8 mouse cellular contexts compared by ENCODE assay signal in genomic region chr14:58034567-58034966, GRCm38 (mm10). TPM values are rescaled to one million over a fixed set of nuclear protein-coding genes. Genes with fewer than 3 reads are reported as not detected.
DNase-seq lines count a peak whose midpoint lies in the region; ATAC-seq and TF ChIP-seq lines count a peak whose summit lies in the region.

No protein-coding gene starts in this region.

- TF ChIP-seq EP300 in liver, postnatal 0 days (IDR thresholded peaks at IDR 0.05; ENCODE audit: low read depth), result no peak

- no peak overlapping the region for H3K27ac ChIP-seq in liver, postnatal 0 days (ENCODE audit: low read depth)

- peak; percentile 40 to 89 for DNase-seq in adrenal gland, adult (ENCODE audit: inconsistent age in 2 of 2, low spot score in 1 of 2)
- DNase-seq in adrenal gland, postnatal 4 days (ENCODE audit: low spot score in 2 of 2), result no peak
- peak; percentile 70 for DNase-seq in 3T3-L1 (ENCODE audit: low read depth, low spot score)
- DNase-seq in brain, embryonic 14.5 days (ENCODE audit: low read depth), result peak; percentile 66
- DNase-seq in kidney, postnatal 14 days, result peak; percentile 68
- peak; percentile 42 for DNase-seq in liver, postnatal 0 days
- peak; percentile 66 for DNase-seq in right cerebral cortex, postnatal 14 days

- H3K4me2 ChIP-seq in liver, postnatal 0 days (ENCODE audit: low read depth, low read length), result no peak overlapping the region

- ATAC-seq in erythroblast, adult 5-6 weeks (replicated peaks; ENCODE audit: low FRiP score, poor library complexity, severe bottlenecking), result peak; percentile 57; the same call in 1 of the 2 replicates
- no peak for ATAC-seq in liver, postnatal 0 days

- H3K27me3 ChIP-seq in liver, postnatal 0 days (ENCODE audit: insufficient read depth, low read length), result no peaks in the 10 kb centered on the region

- no peak overlapping the region for H3K9ac ChIP-seq in liver, postnatal 0 days (replicated peaks)

- H3K9me3 ChIP-seq in liver, postnatal 0 days (ENCODE audit: low read length), result no peaks in the 10 kb centered on the region

- peak; percentile 71; the same call in 1 of the 2 replicates for TF ChIP-seq CTCF in brain, embryonic 14.5 days (IDR thresholded peaks at IDR 0.05; ENCODE audit: borderline replicate concordance, extremely low read depth, insufficient read depth, insufficient read length)
- TF ChIP-seq CTCF in liver, postnatal 0 days (IDR thresholded peaks at IDR 0.05; ENCODE audit: low read depth), result peak; percentile 78

- H3K4me1 ChIP-seq in liver, postnatal 0 days (ENCODE audit: insufficient read depth), result no peaks in the 10 kb centered on the region

- H3K36me3 ChIP-seq in liver, postnatal 0 days (replicated peaks; ENCODE audit: insufficient read depth, low read length), result no peaks in the 10 kb centered on the region

- TF ChIP-seq POLR2A in brain, embryonic 14.5 days (IDR thresholded peaks at IDR 0.05; ENCODE audit: borderline replicate concordance, extremely low read depth, insufficient read depth, insufficient read length, poor library complexity, severe bottlenecking), result no peak

- H3K4me3 ChIP-seq in liver, postnatal 0 days (ENCODE audit: low read depth, low read length), result no peak overlapping the region

- WGBS in liver, postnatal 0 days (ENCODE audit: insufficient replicate concordance), result 13% methylated on average over 8 of the region's 8 CpGs

RNA-seq across cellular contexts. Expression of gene Micu2, which starts 35.5 kb away (rescaled TPM):
- 10 to 100 TPM; 76.3 to 78.2 TPM for total RNA-seq in adrenal gland, postnatal 4 days (2021)
- 27.8 and 39.9 TPM in 2 replicates for polyA plus RNA-seq in brain, embryonic 14.5 days (2012; rRNA removed)
- total RNA-seq in erythroblast, adult 5-6 weeks (2015; ENCODE audit: low replicate concordance), result 13.8 and 15.7 TPM in 2 replicates
- 38.3 and 41.3 TPM in 2 replicates for total RNA-seq in erythroblast, adult 5-6 weeks (2017; ENCODE audit: low replicate concordance)
- polyA plus RNA-seq in liver, postnatal 0 days (2015; fragmentation: Nextera tagmentation; extraction: Ambion mirVana), result 37.2 and 37.6 TPM in 2 replicates

RNA-seq across cellular contexts. Expression of gene Fgf9, which starts 35.8 kb away (rescaled TPM):
- total RNA-seq in adrenal gland, postnatal 4 days (2021), result 10 to 100 TPM; 24.8 to 25.3 TPM
- 4.3 and 7.8 TPM in 2 replicates for polyA plus RNA-seq in brain, embryonic 14.5 days (2012; rRNA removed)
- total RNA-seq in erythroblast, adult 5-6 weeks (2015; ENCODE audit: low replicate concordance), result not detected in 2 replicates
- not detected in 2 replicates for total RNA-seq in erythroblast, adult 5-6 weeks (2017; ENCODE audit: low replicate concordance)
- polyA plus RNA-seq in liver, postnatal 0 days (2015; fragmentation: Nextera tagmentation; extraction: Ambion mirVana), result 0.19 and 0.20 TPM in 2 replicates

Comparison
In these comparisons a context has a peak if more than half of its experiments do, and no peak if none do; other contexts are left out.
1. DNase-seq: peak in adrenal gland, adult (2 of 2), 3T3-L1 (single experiment), brain, embryonic 14.5 days (single experiment), kidney, postnatal 14 days (single experiment), liver, postnatal 0 days (single experiment) and right cerebral cortex, postnatal 14 days (single experiment); none in adrenal gland, postnatal 4 days (0 of 2).
2. RNA of gene Fgf9, which starts 35.8 kb away (total RNA-seq): 24.8 to 25.3 TPM in adrenal gland, postnatal 4 days; not detected in erythroblast, adult 5-6 weeks; every median in the first group is over 10 times any median in the second.